Mouse (Mus musculus) kidney, postnatal 4 days (tissue): ENCODE results near the gene Dhh.
"Not testable (repeated sequence)": the region's sequence is repeated elsewhere in the genome, so short reads cannot be mapped to it uniquely, and the experiment has no call there.

Experiments
- DNase-seq, 2 experiments: peaks; one replicate each; pipeline ENCODE4 v3.0.0; 2021; ENCODE audit warnings: mixed read lengths in 2 of 2

Gene Dhh

GRCm38 (mm10) chr15:98897928-98898800 is at the start of gene Dhh:
Dhh (minus strand) TSS chr15:98898540.
- DNase-seq = peak; percentile 58 to 73

GRCm38 (mm10) chr15:98947884-98948283 is 49.5 kb upstream of the Dhh start:
- no peak for DNase-seq

- no peak for DNase-seq
These were observed 44.8 kb upstream of the Dhh start for GRCm38 (mm10) chr15:98943133-98943532.

- no peak for DNase-seq
These were observed 43.7 kb upstream of the Dhh start for GRCm38 (mm10) chr15:98942081-98942480.

GRCm38 (mm10) chr15:98941539-98941938 is 43.2 kb upstream of the Dhh start:
- no peak for DNase-seq

GRCm38 (mm10) chr15:98940816-98941215 is 42.5 kb upstream of the Dhh start:
- DNase-seq = no peak

GRCm38 (mm10) chr15:98934217-98934839 is 36.0 kb upstream of the Dhh start, which contains the start of gene Tuba1b:
Tuba1b (minus strand) TSS chr15:98934565.
- peak; percentile 92 to 96 for DNase-seq

GRCm38 (mm10) chr15:98933833-98934216 is 35.5 kb upstream of the Dhh start:
- peak; percentile 98 to 99 for DNase-seq

GRCm38 (mm10) chr15:98933004-98933671 is 34.8 kb upstream of the Dhh start:
- DNase-seq = peak in 1 of 2 experiments; percentile 37

GRCm38 (mm10) chr15:98930998-98931397 is 32.7 kb upstream of the Dhh start:
- no peak for DNase-seq

- no peak for DNase-seq
These were observed 31.8 kb upstream of the Dhh start for GRCm38 (mm10) chr15:98930017-98930734.

- DNase-seq = peak; percentile 79 to 87
These were observed 30.4 kb upstream of the Dhh start for GRCm38 (mm10) chr15:98928598-98929240.

GRCm38 (mm10) chr15:98927566-98927965 is 29.2 kb upstream of the Dhh start:
- DNase-seq = no peak

GRCm38 (mm10) chr15:98924682-98925081 is 26.3 kb upstream of the Dhh start:
- DNase-seq = no peak

- DNase-seq = no peak
These were observed 24.7 kb upstream of the Dhh start for GRCm38 (mm10) chr15:98923031-98923537.

GRCm38 (mm10) chr15:98922581-98922980 is 24.2 kb upstream of the Dhh start:
- no peak for DNase-seq

- DNase-seq = no peak
These were observed 23.2 kb upstream of the Dhh start for GRCm38 (mm10) chr15:98921510-98921909.

GRCm38 (mm10) chr15:98918499-98918895 is 20.2 kb upstream of the Dhh start:
- not testable (repeated sequence) for DNase-seq

GRCm38 (mm10) chr15:98917538-98918498 is 19.5 kb upstream of the Dhh start, which contains the start of gene Lmbr1l:
Lmbr1l (minus strand) TSS chr15:98918231.
- peak; percentile 99 for DNase-seq

- no peak for DNase-seq
These were observed 18.8 kb upstream of the Dhh start for GRCm38 (mm10) chr15:98917091-98917490.

GRCm38 (mm10) chr15:98916016-98916415 is 17.7 kb upstream of the Dhh start:
- DNase-seq = no peak
